Mouse (Mus musculus) fibroblast of lung, adult 2 months (primary cell): ENCODE data around the gene Ago3.
A peak's percentile ranks its signal among the peaks of the same experiment; 100 is the strongest.

Experiments used
- DNase-seq: peaks from one replicate; pipeline ENCODE4 v3.0.0-alpha.2; 2011; ENCODE audit warnings: low read depth

Gene Ago3

DNA sequence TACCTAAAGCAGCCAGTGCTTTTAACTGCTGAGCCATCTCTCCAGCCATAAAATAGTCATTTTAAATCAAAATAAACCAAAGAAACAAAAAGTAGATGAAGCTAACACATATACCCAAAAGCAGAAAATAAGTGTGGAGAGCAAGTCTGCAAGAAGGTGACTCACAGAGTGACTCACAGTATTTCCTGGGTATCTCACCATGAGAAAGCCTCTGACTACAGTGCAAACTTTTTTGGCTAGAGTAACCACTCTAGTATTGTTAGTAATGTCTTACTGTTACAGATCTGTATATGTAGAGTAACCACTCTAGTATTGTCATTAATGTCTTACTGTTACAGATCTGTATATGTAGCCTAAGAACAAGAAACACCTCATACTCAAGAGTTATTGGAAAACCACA lies 13.6 kb downstream of the Ago3 start:
- DNase-seq = peak; percentile 21

- DNase-seq = peak; percentile 22
Observed at GRCm38 (mm10) chr4:126412526-126412925, 16.8 kb downstream of the Ago3 start.

DNA sequence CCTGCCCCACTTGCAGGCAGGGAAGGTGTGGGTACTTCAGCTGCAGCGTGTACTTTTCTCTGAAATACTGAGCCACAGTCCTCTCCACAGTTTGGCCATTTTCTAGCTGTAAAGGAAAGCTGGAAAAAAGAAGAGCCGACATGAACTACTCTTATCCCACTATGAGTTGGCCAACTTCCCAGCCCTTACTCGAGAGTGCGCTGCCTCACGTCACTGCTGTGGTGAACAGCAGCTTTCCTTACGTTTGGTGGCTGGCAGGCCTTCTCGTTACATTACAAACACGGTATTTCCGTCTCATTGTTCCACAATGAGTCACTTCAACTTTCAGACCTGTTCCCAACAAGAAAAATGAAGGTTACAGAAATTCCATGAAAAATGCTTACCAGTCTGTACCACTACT lies 57.9 kb downstream of the Ago3 start:
- peak; percentile 35 for DNase-seq

GRCm38 (mm10) chr4:126360069-126360468 lies 69.3 kb downstream of the Ago3 start:
- DNase-seq = no peak

GRCm38 (mm10) chr4:126343451-126343850 lies 85.9 kb downstream of the Ago3 start:
- no peak for DNase-seq

- DNase-seq = no peak
Observed at GRCm38 (mm10) chr4:126339461-126339860, 89.9 kb downstream of the Ago3 start.

DNA sequence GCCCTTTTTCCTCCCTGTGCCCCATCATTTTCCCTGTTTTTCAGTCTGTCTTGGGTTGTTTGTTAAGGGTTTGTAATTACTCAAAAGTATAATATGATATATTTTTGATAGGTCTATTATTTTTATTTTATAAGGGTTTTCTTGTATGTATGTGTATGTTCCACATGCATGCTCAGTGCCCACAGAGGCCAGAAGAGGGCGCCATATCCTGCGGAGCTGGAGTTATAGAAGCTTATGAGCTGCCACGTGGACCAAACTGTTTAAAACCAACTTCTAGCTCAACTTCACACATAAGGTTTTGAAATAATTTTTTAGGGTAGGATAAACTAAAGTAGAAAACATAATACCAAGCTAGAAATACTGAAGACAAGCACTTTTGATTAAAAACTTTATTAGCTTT lies 97.0 kb downstream of the Ago3 start:
- no peak for DNase-seq

DNA sequence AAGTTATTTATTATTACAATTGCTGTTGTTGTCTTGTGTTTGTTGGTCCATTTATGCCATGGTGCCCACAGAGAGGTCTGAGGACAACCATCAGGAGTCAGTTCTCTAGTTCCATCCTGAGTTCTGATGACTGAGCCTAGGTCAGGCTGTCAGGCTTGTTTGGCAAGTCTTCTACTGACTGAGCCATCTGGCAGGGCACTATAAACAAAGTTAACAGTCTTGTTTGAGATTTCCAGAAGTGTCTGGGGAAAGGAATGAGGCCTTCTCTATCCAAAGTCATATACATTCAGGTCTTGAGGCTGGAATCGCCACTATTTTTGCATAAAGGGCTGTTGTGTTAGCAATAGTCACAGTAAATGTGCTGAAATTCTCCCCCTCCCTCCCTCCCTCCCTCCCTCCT lies 97.6 kb downstream of the Ago3 start:
- no peak for DNase-seq

- no peak for DNase-seq
Observed at GRCm38 (mm10) chr4:126330295-126330694, 99.1 kb downstream of the Ago3 start.

- no peak for DNase-seq
Observed at GRCm38 (mm10) chr4:126326036-126326435, 103.3 kb downstream of the Ago3 start.

- no peak for DNase-seq
Observed at GRCm38 (mm10) chr4:126325281-126325861, 104.0 kb downstream of the Ago3 start, which contains the start of gene Tekt2. TSS of gene Tekt2 (minus strand) at chr4:126325688.

- DNase-seq = no peak
Observed at GRCm38 (mm10) chr4:126324861-126325260, 104.5 kb downstream of the Ago3 start.

DNA sequence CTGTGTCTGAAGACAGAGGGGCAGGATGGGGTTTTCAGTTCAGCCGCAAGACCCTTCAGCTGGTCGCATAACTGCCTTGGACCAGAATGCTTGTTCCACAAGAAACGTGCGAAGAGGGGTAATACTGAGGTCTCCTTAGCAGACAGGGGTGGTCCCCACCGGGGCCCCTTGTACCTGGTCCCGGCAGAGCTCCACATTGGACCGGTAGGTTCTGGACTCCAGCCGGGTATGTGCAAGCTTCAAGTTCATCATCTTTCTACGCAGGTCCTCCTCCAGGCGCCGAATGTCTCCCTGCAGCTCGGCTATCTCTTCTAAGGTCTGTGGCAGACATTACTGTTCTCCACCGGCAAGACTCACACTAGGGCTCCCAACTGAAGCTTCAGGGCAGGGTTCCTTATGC lies 106.7 kb downstream of the Ago3 start:
- DNase-seq = no peak

DNA sequence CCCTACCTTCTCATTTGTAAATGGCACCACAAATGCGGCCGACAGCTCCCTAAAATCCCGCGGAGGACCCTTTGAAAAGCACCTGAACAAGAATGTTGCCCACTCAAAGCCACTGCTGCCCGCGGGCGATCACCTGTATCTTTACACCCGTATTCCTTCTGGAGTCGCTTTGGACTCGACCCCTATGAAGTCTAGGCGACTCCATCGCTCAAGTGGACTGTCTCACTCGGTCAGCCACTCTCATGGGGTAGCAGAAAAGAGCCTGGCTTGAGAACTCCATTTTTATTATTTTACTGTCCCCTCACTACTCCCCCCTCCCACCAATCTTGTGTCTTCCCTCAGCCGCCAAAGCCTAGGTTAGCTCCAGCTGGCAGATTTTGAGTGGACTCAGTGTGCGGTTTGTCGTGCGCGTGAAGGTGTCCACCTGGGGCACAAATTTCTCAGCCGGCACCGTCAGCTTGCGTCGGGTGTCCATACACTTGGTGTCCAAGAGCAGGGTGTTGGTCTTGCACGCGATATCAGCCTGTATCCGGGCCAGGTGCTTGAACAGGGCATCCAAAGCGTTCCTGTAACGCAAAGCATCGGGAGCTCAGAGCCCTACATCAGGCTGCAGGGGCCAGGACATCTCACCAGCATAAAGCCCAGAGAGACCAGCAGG lies 107.4 kb downstream of the Ago3 start:
- no peak for DNase-seq

DNA sequence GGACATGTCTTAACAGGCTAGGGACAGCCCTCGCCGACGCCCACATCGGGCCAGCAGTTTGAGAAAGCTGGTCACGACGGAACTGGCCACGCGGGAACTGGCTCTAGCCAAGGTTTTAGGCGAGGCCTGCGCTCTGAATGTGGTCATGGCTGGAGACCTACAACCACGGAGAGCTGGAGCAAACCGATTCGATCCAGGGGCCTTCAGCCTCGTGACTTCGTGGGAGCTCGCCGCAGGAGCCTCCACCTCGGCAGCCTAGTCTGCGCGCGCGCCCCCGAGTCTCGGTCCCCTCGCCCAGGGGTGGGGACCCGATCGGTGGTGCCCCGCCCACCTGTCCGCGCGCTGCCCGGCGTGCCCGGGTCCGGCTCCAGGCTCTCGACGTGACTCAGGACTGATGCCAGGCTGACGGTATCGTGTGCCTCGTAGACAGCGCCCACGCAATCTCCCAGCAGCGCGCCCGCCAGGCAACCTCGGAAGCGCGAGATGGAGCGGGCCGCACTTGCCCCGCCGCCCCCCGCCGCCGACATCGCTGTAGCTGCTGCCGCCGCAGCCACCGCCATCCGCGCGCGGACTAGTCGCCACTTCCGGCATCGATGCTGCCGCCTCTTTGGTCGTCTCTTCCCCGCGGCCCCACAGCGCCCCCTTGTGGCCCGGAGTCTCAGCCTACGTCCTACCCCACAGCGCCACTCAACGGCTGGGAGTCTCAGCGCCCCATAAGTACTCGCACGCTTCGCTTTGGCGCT lies 108.1 kb downstream of the Ago3 start, which contains the start of gene Adprhl2:
Gene Adprhl2, minus strand, starts transcription at position 593 of the 743 bp plus-strand sequence.
- peak; percentile 85 for DNase-seq

DNA sequence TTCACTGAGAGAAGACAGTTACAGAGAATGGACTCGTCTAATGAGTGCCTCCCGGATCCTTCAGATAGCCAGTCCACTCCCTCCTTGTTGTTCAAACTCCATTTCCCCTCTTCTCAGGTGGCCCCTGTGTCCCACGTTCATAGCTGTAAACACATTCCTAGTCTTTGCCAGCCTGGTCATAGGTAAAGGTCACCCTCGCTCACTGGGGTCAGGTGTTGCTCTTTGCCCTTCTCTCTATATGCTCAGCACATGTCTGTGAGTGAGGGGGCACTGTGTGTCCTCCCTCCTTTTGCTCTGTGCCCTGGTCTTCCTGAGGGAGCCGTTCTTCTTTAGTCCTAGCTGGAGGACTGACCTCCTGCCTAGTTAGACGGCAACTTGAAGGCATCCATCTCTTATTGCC lies 109.5 kb downstream of the Ago3 start:
- DNase-seq = no peak

- DNase-seq = no peak
Observed at GRCm38 (mm10) chr4:126316443-126317040, 112.8 kb downstream of the Ago3 start.

- no peak for DNase-seq
Observed at GRCm38 (mm10) chr4:126315931-126316330, 113.4 kb downstream of the Ago3 start.

DNA sequence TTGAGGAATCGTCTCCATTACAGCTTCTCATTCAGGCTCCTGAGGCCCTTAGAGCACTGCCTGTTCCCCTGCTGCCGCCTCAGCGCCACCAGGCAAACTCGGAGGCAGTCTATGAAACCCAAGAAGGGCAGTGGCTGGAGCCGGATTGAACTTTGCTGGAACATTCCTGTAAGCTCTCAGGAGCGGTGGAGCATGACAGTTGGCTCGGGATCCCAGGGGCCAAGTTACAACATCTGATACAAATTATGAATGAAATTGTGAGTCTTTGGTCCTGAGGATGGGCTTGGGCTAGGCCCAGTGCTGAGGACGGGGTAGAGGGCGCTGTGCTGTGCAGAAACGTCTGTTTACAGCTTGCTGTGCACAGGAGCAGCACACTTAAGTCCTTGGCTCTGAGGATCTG lies 115.0 kb downstream of the Ago3 start:
- peak; percentile 49 for DNase-seq

DNA sequence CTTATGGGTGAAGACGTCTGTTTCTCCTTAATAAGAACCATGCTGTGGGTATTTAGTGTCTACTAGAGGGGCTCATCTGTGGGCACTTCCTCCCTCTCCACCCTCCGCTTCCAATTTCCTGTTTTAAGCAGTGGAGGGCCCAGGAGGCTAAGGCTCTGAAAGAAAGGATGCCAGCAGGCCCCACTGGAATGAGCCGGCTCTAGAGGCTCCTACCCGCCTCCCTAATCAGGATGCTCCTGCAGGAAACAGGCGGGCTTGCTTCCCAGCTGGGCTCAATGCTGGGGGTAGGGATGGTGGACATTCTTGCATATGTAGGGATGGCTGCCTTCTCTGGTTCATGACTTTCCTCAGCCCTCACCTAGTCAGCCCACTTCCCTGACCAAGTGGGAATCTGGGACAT lies 116.2 kb downstream of the Ago3 start:
- DNase-seq = no peak

- no peak for DNase-seq
Observed at GRCm38 (mm10) chr4:126311566-126312200, 117.7 kb downstream of the Ago3 start.

DNA sequence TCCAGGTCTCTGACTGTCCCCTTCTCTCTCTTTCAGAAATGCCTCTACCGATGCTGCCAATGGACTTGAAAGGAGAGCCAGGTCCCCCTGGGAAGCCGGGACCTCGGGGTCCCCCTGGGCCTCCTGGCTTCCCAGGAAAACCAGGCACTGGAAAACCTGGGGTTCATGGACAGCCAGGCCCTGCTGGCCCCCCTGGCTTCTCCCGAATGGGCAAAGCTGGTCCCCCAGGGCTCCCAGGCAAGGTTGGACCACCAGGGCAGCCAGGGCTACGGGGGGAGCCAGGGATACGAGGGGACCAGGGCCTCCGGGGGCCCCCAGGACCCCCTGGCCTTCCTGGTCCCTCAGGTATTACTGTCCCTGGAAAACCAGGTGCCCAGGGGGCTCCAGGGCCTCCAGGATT lies 119.0 kb downstream of the Ago3 start:
- no peak for DNase-seq
